ENCODE assay signal across 8 mouse cellular contexts in genomic region chr1:64408807-64409582, GRCm38 (mm10).
DNase-seq lines count a peak whose midpoint lies in the region; ATAC-seq lines count a peak whose summit lies in the region.

No protein-coding gene starts in this region.

- H3K27ac ChIP-seq in kidney, embryonic 14.5 days (ENCODE audit: low read depth, low read length): no peak overlapping the region
- peak overlapping the region; percentile 41; the same call in 1 of the 2 replicates for H3K27ac ChIP-seq in forebrain, embryonic 11.5 days (ENCODE audit: low read depth, low read length)
- H3K27ac ChIP-seq in liver, embryonic 12.5 days: no peak overlapping the region
- no peak overlapping the region for H3K27ac ChIP-seq in heart, embryonic 12.5 days (ENCODE audit: poor library complexity, severe bottlenecking)

- WGBS in kidney, embryonic 14.5 days: 54% methylated on average over 4 of the region's 4 CpGs
- 65% methylated on average over 4 of the region's 4 CpGs for WGBS in forebrain, embryonic 11.5 days
- WGBS in liver, embryonic 12.5 days (ENCODE audit: insufficient replicate concordance): 58% methylated on average over 4 of the region's 4 CpGs
- 83% methylated on average over 4 of the region's 4 CpGs for WGBS in heart, embryonic 12.5 days

- no peaks in the 10 kb centered on the region for H3K36me3 ChIP-seq in kidney, embryonic 14.5 days (ENCODE audit: control insufficient read depth, insufficient read depth, low read length)
- H3K36me3 ChIP-seq in forebrain, embryonic 11.5 days (ENCODE audit: control insufficient read depth, insufficient read depth, low read length): no peaks in the 10 kb centered on the region
- no peaks in the 10 kb centered on the region for H3K36me3 ChIP-seq in liver, embryonic 12.5 days
- no peaks in the 10 kb centered on the region for H3K36me3 ChIP-seq in heart, embryonic 12.5 days

- no peaks in the 10 kb centered on the region for H3K9me3 ChIP-seq in kidney, embryonic 14.5 days (ENCODE audit: control insufficient read depth, low read length)
- no peaks in the 10 kb centered on the region for H3K9me3 ChIP-seq in forebrain, embryonic 11.5 days (ENCODE audit: control insufficient read depth, low read length)
- no peaks in the 10 kb centered on the region for H3K9me3 ChIP-seq in liver, embryonic 12.5 days (replicated peaks)
- H3K9me3 ChIP-seq in heart, embryonic 12.5 days (replicated peaks): no peaks in the 10 kb centered on the region

- no peak overlapping the region for H3K4me2 ChIP-seq in kidney, embryonic 14.5 days (replicated peaks; ENCODE audit: low read depth, low read length)
- H3K4me2 ChIP-seq in forebrain, embryonic 11.5 days (ENCODE audit: low read depth, low read length, severe bottlenecking): no peak overlapping the region
- H3K4me2 ChIP-seq in liver, embryonic 12.5 days: no peak overlapping the region
- H3K4me2 ChIP-seq in heart, embryonic 12.5 days: no peak overlapping the region

- no peak for ATAC-seq in kidney, embryonic 14.5 days (ENCODE audit: low FRiP score, low TSS enrichment)
- ATAC-seq in forebrain, embryonic 11.5 days (replicated peaks; ENCODE audit: low FRiP score): peak; percentile 78
- ATAC-seq in granulocyte monocyte progenitor cell, adult 5-6 weeks (replicated peaks; ENCODE audit: poor library complexity, severe bottlenecking): no peak
- no peak for ATAC-seq in liver, embryonic 12.5 days
- no peak for ATAC-seq in heart, embryonic 12.5 days (ENCODE audit: insufficient number of reproducible peaks, low FRiP score)

- intact Hi-C loops in left cerebral cortex, postnatal 4 days (cut with DNase I): no loop called here

- no peak overlapping the region for H3K4me3 ChIP-seq in kidney, embryonic 14.5 days (ENCODE audit: low read length)
- no peak overlapping the region for H3K4me3 ChIP-seq in forebrain, embryonic 11.5 days (ENCODE audit: low read depth, low read length)
- H3K4me3 ChIP-seq in liver, embryonic 12.5 days: no peak overlapping the region
- H3K4me3 ChIP-seq in heart, embryonic 12.5 days: no peak overlapping the region

- no peak overlapping the region for H3K9ac ChIP-seq in kidney, embryonic 14.5 days (ENCODE audit: low read depth, low read length)
- no peak overlapping the region for H3K9ac ChIP-seq in forebrain, embryonic 11.5 days (ENCODE audit: low read length)
- H3K9ac ChIP-seq in liver, embryonic 12.5 days: no peak overlapping the region
- H3K9ac ChIP-seq in heart, embryonic 12.5 days: no peak overlapping the region

- DNase-seq in kidney, postnatal 14 days: peak; percentile 50
- DNase-seq in adrenal gland, postnatal 36 days: peak; percentile 62 to 66
- no peak for DNase-seq in forebrain, embryonic 11.5 days (ENCODE audit: low spot score)
- DNase-seq in left cerebral cortex, postnatal 4 days: peak; percentile 84

- peaks cover 4% of the 10 kb centered on the region; the same call in 1 of the 2 replicates for H3K4me1 ChIP-seq in kidney, embryonic 14.5 days (ENCODE audit: control insufficient read depth, insufficient read depth, low read length)
- peaks cover 3% of the 10 kb centered on the region; the same call in 1 of the 2 replicates for H3K4me1 ChIP-seq in forebrain, embryonic 11.5 days (replicated peaks; ENCODE audit: control insufficient read depth, insufficient read depth, low read length)
- H3K4me1 ChIP-seq in liver, embryonic 12.5 days: no peaks in the 10 kb centered on the region
- no peaks in the 10 kb centered on the region for H3K4me1 ChIP-seq in heart, embryonic 12.5 days (replicated peaks)

- no peaks in the 10 kb centered on the region for H3K27me3 ChIP-seq in kidney, embryonic 14.5 days (ENCODE audit: control insufficient read depth, insufficient read depth, low read length)
- H3K27me3 ChIP-seq in forebrain, embryonic 11.5 days (ENCODE audit: control insufficient read depth, insufficient read depth, low read length): no peaks in the 10 kb centered on the region
- no peaks in the 10 kb centered on the region for H3K27me3 ChIP-seq in liver, embryonic 12.5 days (replicated peaks)
- no peaks in the 10 kb centered on the region for H3K27me3 ChIP-seq in heart, embryonic 12.5 days (replicated peaks)
